Mouse (Mus musculus) forebrain, embryonic 16.5 days (tissue): ENCODE measurements around the gene Clic1. TPM values are rescaled to one million over a fixed set of nuclear protein-coding genes. Genes with fewer than 3 reads are reported as not detected.
"Not testable (repeated sequence)": the region's sequence is repeated elsewhere in the genome, so short reads cannot be mapped to it uniquely, and the experiment has no call there.

ENCODE experiments used
- ATAC-seq: fragments of 200-750 bp; cut with Nextera tagmentation; 2 replicates; pipeline ENCODE4 v1.8.0; 2017; ENCODE audit warnings: mild to moderate bottlenecking, moderate library complexity
- H3K27ac ChIP-seq: fragments of 300-500 bp; sonication (generic); 2 replicates; pipeline ENCODE4 v1.5.1; 2014; ENCODE audit warnings: low read length, control low read depth
- H3K27me3 ChIP-seq: fragments of 300-500 bp; sonication (generic); replicated peaks from 2 replicates; pipeline ENCODE4 v1.6.1; 2014; ENCODE audit warnings: low read length; ENCODE audit not compliant: control insufficient read depth, insufficient read depth
- H3K36me3 ChIP-seq: fragments of 300-500 bp; sonication (generic); 2 replicates; pipeline ENCODE4 v1.6.1; 2014; ENCODE audit not compliant: control insufficient read depth, insufficient read depth
- H3K4me1 ChIP-seq: fragments of 300-500 bp; sonication (generic); replicated peaks from 2 replicates; pipeline ENCODE4 v1.6.1; 2014; ENCODE audit warnings: low read length; ENCODE audit not compliant: control insufficient read depth, insufficient read depth
- H3K4me2 ChIP-seq: fragments of 300-500 bp; sonication (generic); 2 replicates; pipeline ENCODE4 v1.6.1; 2014; ENCODE audit warnings: mild to moderate bottlenecking, low read length, control low read depth
- H3K4me3 ChIP-seq: fragments of 300-500 bp; sonication (generic); replicated peaks from 2 replicates; pipeline ENCODE4 v1.5.1; 2014; ENCODE audit warnings: mild to moderate bottlenecking, low read length, control low read depth
- H3K9ac ChIP-seq: fragments of 300-500 bp; sonication (generic); replicated peaks from 2 replicates; pipeline ENCODE4 v1.6.1; 2014; ENCODE audit warnings: low read depth, low read length, control low read depth
- H3K9me3 ChIP-seq: fragments of 300-500 bp; sonication (generic); 2 replicates; pipeline ENCODE4 v1.6.1; 2016; ENCODE audit warnings: low read length; ENCODE audit not compliant: control insufficient read depth
- WGBS: fragments of 180-500 bp; shearing (Covaris S2); extraction: QIAGEN DNeasy Blood & Tissue Kit; methylation state at CpG from one replicate; pipeline ENCODE4 v1.1.7; 2014; 5-methylcytosine and 5-hydroxymethylcytosine counted together
- polyA plus RNA-seq: library from polyadenylated mRNA; unstranded; fragments of >200 nt; fragmentation: Nextera tagmentation; extraction: Ambion mirVana; gene quantifications from 2 replicates; pipeline ENCODE4 v1.2.1, GENCODE M21; 2015

The Clic1 gene
- polyA plus RNA-seq, 1 experiment from 2014 or later: 79.3 TPM

DNA sequence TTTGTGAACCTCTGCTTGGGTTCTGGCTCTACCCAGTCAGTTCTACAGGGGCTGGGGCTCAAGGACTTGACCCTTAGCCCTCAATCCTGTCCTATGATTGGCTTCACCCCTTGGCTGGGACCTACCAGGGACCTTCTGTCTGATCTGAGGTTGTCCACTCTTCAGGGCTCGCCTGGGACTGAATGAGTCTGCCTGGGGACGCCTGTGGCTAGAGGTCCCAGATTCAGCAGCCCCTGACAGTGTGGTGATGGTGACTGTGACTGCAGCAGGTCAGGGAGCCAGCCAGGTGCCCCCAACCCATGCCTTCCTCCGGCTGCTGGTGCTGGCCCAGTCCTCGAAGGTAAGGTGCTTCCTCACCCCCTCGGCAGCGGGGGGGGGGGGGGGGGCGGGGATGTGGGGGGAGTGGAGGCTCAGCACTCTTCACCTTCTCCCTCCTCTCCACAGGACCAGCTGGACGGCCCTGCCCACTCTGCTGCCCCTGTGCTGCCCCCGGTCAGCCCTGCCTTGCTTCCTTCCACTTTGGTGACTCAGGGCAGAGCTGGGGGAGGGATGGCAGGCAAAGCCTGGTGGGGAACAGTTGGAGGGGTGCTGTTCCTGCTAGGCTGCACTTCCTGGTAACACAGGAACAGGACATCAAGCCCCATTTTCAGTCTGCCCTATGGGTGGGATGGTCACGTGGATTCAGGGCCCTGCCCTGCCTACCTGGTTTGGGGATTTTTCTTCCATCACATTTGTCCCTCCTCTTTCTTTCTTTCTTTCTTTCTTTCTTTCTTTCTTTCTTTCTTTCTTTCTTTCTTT, 24.9 kb upstream of the Clic1 start:
- H3K9ac ChIP-seq: no peak overlapping the region
- no peak overlapping the region for H3K4me3 ChIP-seq
- no peaks in the 10 kb centered on the region for H3K9me3 ChIP-seq
- H3K27me3 ChIP-seq: no peaks in the 10 kb centered on the region
- no peak overlapping the region for H3K4me2 ChIP-seq
- no peak for ATAC-seq
- no peaks in the 10 kb centered on the region for H3K36me3 ChIP-seq
- H3K27ac ChIP-seq: no peak overlapping the region
- peaks cover 25% of the 10 kb centered on the region for H3K4me1 ChIP-seq
- 79% methylated on average over 5 of the region's 10 CpGs for WGBS

DNA sequence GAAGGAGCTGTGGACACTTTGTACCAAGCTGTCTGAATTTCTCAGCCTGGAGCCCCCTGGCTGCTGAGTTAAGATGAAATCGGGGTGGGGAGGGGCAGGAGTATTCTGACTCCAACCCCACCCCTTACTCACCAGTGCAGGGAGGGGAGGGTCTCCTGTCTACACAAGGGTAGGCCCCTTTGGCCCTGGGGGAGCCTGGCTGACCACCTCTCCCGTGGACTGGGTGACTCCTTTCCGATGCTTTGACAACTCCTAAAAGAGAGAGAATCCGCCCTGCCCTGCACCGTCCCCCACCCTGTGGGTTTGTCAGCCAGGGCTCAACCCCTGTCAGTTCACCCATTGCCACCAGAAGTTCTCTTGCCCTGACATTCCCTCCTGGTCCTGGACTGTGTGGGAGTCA, 23.6 kb upstream of the Clic1 start:
- 84% methylated on average over 5 of the region's 5 CpGs for WGBS
- H3K4me2 ChIP-seq: no peak overlapping the region
- no peak overlapping the region for H3K27ac ChIP-seq
- H3K27me3 ChIP-seq: no peaks in the 10 kb centered on the region
- H3K4me1 ChIP-seq: peaks cover 25% of the 10 kb centered on the region
- no peaks in the 10 kb centered on the region for H3K36me3 ChIP-seq
- no peak overlapping the region for H3K4me3 ChIP-seq
- H3K9ac ChIP-seq: no peak overlapping the region
- H3K9me3 ChIP-seq: no peaks in the 10 kb centered on the region
- ATAC-seq: no peak

DNA sequence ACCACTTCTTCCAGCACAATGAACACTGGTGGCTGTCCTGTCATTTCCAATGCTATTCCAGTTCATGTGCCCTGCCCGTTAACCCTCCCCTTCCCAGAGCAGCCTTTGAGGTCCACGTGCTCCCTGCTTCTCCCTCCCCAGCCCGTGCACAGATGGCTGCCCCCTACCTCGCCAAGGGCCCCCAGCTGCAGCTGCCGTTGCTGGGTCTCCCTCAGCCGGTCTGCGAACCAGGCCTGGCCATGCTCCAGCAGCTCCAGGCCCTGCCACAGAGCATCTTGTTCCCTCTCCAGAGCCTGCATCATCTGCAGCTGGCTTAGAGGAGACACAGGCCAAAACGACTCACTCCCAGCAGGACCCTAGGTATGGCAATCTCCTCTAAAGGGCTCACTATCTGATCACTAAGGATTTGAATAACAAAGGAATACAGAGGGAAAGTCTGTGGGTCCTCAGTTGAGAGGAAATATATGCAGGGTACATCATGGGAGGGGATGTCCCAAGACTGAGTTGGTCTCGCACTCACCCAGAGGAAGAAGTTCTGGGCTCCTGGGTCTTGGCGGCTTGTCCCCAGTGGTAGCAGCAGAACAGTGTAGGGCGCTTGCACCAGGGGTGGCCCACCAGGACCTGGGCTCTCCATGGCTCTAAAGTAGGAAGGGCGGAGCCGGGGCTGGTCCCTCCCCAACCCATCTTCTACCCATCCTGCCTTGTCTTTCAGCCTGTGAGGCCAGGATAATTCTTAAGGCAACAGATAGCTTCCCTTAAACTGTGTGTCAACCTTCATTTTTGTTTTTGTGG, 22.3 kb upstream of the Clic1 start, which contains the start of gene Sapcd1:
TSS of gene Sapcd1 (minus strand) at position 740 of the 792 bp plus-strand sequence.
- Histone ChIP-seq H3K4me2 (peak within 1 kb of the TSS; percentile 15), H3K9me3 (no peaks in the 10 kb centered on the region), H3K9ac (peak within 1 kb of the TSS; percentile 48), H3K27ac (peak within 1 kb of the TSS; percentile 73), H3K4me3 (no peak within 1 kb of the TSS), H3K27me3 (no peaks in the 10 kb centered on the region), H3K4me1 (peaks cover 19% of the 10 kb centered on the region), H3K36me3 (no peaks in the 10 kb centered on the region)
- peak; percentile 84 for ATAC-seq
- WGBS: 22% methylated on average over 13 of the region's 13 CpGs

DNA sequence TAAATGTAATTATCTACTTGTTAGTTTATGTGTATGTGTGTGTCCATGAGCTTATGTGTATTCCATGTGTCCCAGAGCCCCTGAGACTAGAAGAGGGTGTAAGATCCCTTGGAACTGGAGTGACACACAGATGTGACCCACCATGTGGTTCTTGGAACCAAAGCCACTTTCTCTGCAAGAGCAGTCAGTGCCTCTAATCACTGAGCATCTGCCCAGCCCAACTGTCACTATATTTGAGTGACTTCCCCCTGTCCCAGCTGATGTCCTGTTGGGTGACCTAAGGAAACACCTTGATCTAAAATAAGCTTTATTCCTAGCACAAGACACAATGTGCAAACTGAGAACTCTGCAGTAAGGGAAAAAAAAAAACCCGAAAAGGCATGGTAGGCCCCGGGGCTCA, 21.5 kb upstream of the Clic1 start:
- no peak for ATAC-seq
- Histone ChIP-seq H3K4me3 (no peak overlapping the region), H3K4me1 (peaks cover 19% of the 10 kb centered on the region), H3K27me3 (no peaks in the 10 kb centered on the region), H3K36me3 (no peaks in the 10 kb centered on the region), H3K9ac (no peak overlapping the region), H3K4me2 (no peak overlapping the region), H3K27ac (no peak overlapping the region), H3K9me3 (no peaks in the 10 kb centered on the region)
- WGBS: 86% methylated on average over 2 of the region's 2 CpGs

GRCm38 (mm10) chr17:35029691-35030532, 19.9 kb upstream of the Clic1 start:
- Histone ChIP-seq H3K27me3 (no peaks in the 10 kb centered on the region), H3K4me3 (no peak overlapping the region), H3K4me2 (no peak overlapping the region), H3K4me1 (peaks cover 19% of the 10 kb centered on the region), H3K9ac (no peak overlapping the region), H3K27ac (no peak overlapping the region), H3K9me3 (no peaks in the 10 kb centered on the region), H3K36me3 (no peaks in the 10 kb centered on the region)
- WGBS: 35% methylated on average over 19 of the region's 19 CpGs
- ATAC-seq: no peak

DNA sequence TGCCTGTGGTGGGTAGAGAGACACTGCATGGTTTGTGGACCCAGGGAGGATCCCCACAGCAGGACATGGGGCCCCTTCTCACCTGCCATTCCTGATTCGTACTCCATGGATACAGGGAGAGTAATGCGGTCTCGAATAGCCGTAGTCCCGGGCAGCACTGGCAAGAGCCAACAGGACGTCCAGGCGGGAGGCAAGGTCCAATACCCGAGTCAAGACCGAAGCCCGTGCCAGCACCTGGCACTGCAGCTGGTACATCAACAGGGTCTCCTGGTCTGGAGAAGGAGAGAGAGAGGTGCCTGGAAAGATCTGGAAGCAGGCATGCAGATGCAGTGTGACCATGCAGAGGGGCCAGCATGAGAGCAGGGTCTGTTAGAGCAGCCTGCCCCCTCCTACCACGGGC, 18.5 kb upstream of the Clic1 start:
- Histone ChIP-seq H3K4me3 (no peak overlapping the region), H3K27me3 (no peaks in the 10 kb centered on the region), H3K36me3 (no peaks in the 10 kb centered on the region), H3K4me2 (no peak overlapping the region), H3K9me3 (no peaks in the 10 kb centered on the region), H3K27ac (no peak overlapping the region), H3K4me1 (peaks cover 16% of the 10 kb centered on the region), H3K9ac (no peak overlapping the region)
- 89% methylated on average over 11 of the region's 11 CpGs for WGBS
- ATAC-seq: no peak

- Histone ChIP-seq H3K36me3 (no peaks in the 10 kb centered on the region), H3K4me2 (no peak overlapping the region), H3K9ac (no peak overlapping the region), H3K27ac (no peak overlapping the region), H3K27me3 (no peaks in the 10 kb centered on the region), H3K4me3 (no peak overlapping the region), H3K9me3 (no peaks in the 10 kb centered on the region), H3K4me1 (peaks cover 12% of the 10 kb centered on the region)
- WGBS: 89% methylated on average over 7 of the region's 7 CpGs
- ATAC-seq: no peak
Measured at GRCm38 (mm10) chr17:35031880-35032279, 17.9 kb upstream of the Clic1 start.

GRCm38 (mm10) chr17:35032323-35032870, 17.4 kb upstream of the Clic1 start:
- Histone ChIP-seq H3K36me3 (no peaks in the 10 kb centered on the region), H3K4me3 (no peak overlapping the region), H3K27ac (no peak overlapping the region), H3K9me3 (no peaks in the 10 kb centered on the region), H3K9ac (no peak overlapping the region), H3K27me3 (no peaks in the 10 kb centered on the region), H3K4me2 (no peak overlapping the region), H3K4me1 (peaks cover 6% of the 10 kb centered on the region)
- ATAC-seq: no peak
- WGBS: 77% methylated on average over 8 of the region's 8 CpGs

- not testable (repeated sequence) for H3K4me2 ChIP-seq, H3K36me3 ChIP-seq, H3K4me3 ChIP-seq, H3K9ac ChIP-seq, H3K27ac ChIP-seq, H3K9me3 ChIP-seq, H3K4me1 ChIP-seq, H3K27me3 ChIP-seq, ATAC-seq
- 63% methylated on average over 1 of the region's 1 CpGs for WGBS
Measured at GRCm38 (mm10) chr17:35033703-35034102, 16.1 kb upstream of the Clic1 start.
